Mouse (Mus musculus) ES-E14 (cell line): ENCODE data around the gene Col9a1. TPM values are rescaled to one million over a fixed set of nuclear protein-coding genes. Genes with fewer than 3 reads are reported as not detected.

Source experiments
- DNase-seq: peaks from one replicate; pipeline ENCODE4 v3.0.0-alpha.2; 2013; ENCODE audit warnings: low read depth, low spot score
- H3K27ac ChIP-seq: 2 replicates; pipeline ENCODE4 v1.5.1; 2012; ENCODE audit warnings: low read depth, mild to moderate bottlenecking, low read length, moderate library complexity, mixed read lengths; ENCODE audit not compliant: poor library complexity, insufficient read depth, severe bottlenecking
- H3K36me3 ChIP-seq: 2 replicates; pipeline ENCODE4 v1.6.1; 2012; ENCODE audit warnings: mild to moderate bottlenecking, low read length, moderate library complexity, mixed read lengths; ENCODE audit not compliant: control insufficient read depth, poor library complexity, insufficient read depth, severe bottlenecking
- H3K4me1 ChIP-seq, 2 experiments: fragments of 150-350 bp in 1 of 2; sonication (generic) in 1 of 2; 2 replicates each; pipeline ENCODE4 v1.6.1; 2012; ENCODE audit warnings: low read length in 2 of 2, mild to moderate bottlenecking in 1 of 2, mixed read lengths in 1 of 2; ENCODE audit not compliant: control insufficient read depth in 2 of 2, insufficient read depth in 2 of 2, poor library complexity in 1 of 2
- H3K4me3 ChIP-seq, 2 experiments: fragments of 150-350 bp in 1 of 2; sonication (generic) in 1 of 2; 2 replicates each; pipeline ENCODE4 v1.5.1; 2012; ENCODE audit warnings: low read length in 2 of 2, low read depth in 1 of 2, mild to moderate bottlenecking in 1 of 2, mixed read lengths in 1 of 2; ENCODE audit not compliant: insufficient read depth in 1 of 2, poor library complexity in 1 of 2, severe bottlenecking in 1 of 2
- H3K9ac ChIP-seq: 2 replicates; pipeline ENCODE4 v1.6.1; 2012; ENCODE audit warnings: low read depth, mild to moderate bottlenecking, low read length, mixed read lengths; ENCODE audit not compliant: poor library complexity, insufficient read depth, severe bottlenecking
- H3K9me3 ChIP-seq: fragments of 150-350 bp; sonication (generic); 2 replicates; pipeline ENCODE4 v1.6.1; 2012; ENCODE audit warnings: low read depth, mild to moderate bottlenecking, low read length; ENCODE audit not compliant: control insufficient read depth, insufficient read depth
- CHD2 ChIP-seq: IDR thresholded peaks from 2 replicates; pipeline ENCODE4 v1.6.1; 2014; ENCODE audit warnings: mild to moderate bottlenecking, low read depth, low read length, inconsistent platforms
- HCFC1 ChIP-seq: IDR thresholded peaks from 2 replicates; pipeline ENCODE4 v1.6.1; 2012; ENCODE audit warnings: low read length, inconsistent platforms, borderline replicate concordance; ENCODE audit not compliant: insufficient read depth
- MAFK ChIP-seq: IDR thresholded peaks from 2 replicates; pipeline ENCODE4 v1.6.1; 2014; ENCODE audit warnings: mild to moderate bottlenecking, low read depth, low read length, inconsistent platforms; ENCODE audit not compliant: insufficient read depth
- ZC3H11A ChIP-seq: IDR thresholded peaks from 2 replicates; pipeline ENCODE4 v1.6.1; 2012; ENCODE audit warnings: low read depth, mild to moderate bottlenecking, inconsistent platforms, low read length, borderline replicate concordance
- ZNF384 ChIP-seq: IDR thresholded peaks from 2 replicates; pipeline ENCODE4 v1.6.1; 2012; ENCODE audit warnings: low read depth, low read length, inconsistent platforms
- in situ Hi-C, 2 experiments: fragments of 600-800 bp; cut with MboI; formaldehyde crosslinking; loops; one replicate each; pipeline ENCODE4 v1.15.1; 2025; ENCODE audit warnings: low sequenced_read_pairs in 2 of 2, inconsistent platforms in 1 of 2; ENCODE audit not compliant: unreplicated experiment in 2 of 2
- total RNA-seq: library from RNA; depleted of rRNA; stranded (reverse); fragments of 300-350 nt; gene quantifications from 2 replicates; pipeline ENCODE4 v1.2.3, GENCODE M21; 2012; rRNA removed

The Col9a1 gene
- total RNA-seq, 1 experiment: 0.13 TPM

DNA sequence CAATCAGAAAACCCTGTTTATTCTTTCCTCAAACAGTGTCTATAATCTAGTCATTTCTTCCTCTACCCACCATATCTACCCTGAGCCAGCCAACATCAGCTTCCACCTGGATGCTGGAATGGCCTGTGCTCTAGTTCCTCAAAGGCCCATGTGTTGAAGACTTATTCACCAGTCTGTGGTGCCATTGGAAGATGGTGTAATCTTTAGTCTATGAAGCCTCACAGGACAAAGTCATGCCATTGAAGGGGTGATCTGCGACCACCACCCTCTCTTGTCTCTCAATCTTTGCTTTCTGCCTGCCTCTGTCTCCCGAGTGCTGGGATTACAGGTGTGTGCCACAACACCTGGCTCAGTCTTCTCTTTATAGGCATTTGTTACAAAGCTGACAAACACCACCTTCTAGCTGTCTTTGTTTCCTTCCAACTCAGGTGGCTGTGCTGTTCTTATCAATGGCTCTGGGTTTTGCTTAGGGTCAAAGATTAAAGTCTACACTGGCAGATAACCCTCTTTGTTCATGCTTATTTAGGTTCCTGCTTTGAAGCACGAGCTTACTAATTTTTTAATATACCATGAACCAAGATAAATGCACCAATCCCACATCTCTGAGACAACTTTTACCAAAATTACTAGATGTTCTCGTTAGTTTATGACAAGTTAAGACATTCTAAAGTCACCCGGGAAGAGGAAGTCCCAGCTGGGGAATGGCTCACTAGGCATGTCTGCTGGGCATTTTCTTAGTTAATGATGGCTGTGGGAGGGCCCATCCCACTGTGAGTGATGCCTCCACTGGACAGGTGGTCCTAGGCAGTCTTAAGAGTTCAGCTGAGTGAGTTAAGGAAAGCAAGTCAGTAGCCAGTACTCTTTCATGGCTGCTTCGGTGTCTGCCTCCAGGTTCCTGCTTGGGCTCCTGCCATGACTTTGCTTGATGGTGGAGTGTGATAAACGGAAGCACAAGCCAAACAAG is 117.9 kb downstream of the Col9a1 start:
- H3K27ac ChIP-seq: no peak overlapping the region
- TF ChIP-seq CHD2 (no peak), ZC3H11A (no peak)
- no peak overlapping the region for H3K4me3 ChIP-seq
- DNase-seq: no peak
- in situ Hi-C loops: no loop called here
- no peak overlapping the region for H3K9ac ChIP-seq
- H3K4me1 ChIP-seq: no peaks in the 10 kb centered on the region
- no peaks in the 10 kb centered on the region for H3K36me3 ChIP-seq
- no peaks in the 10 kb centered on the region for H3K9me3 ChIP-seq

DNA sequence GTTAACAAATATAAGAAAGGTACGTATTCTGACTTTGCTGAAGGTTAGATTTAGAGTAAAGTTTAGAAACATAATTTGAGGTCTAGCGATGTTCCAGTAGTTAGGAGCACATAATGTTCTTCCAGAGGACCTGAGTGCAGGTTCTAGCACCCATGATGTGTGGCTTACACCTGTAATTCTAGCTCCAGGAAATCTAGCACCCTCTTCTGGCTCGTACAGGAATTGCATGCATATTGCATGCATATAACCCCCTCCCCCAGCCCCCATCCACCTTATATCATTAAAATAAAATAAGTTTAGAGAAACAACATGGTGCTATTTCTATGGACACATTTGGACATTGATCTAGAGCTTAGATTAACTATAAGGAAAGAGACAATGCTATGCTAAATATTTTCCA is 123.3 kb downstream of the Col9a1 start:
- TF ChIP-seq MAFK: no peak
- no peak for TF ChIP-seq HCFC1
- no peak for TF ChIP-seq ZC3H11A
- TF ChIP-seq CHD2: no peak
- TF ChIP-seq ZNF384: no peak
- no peaks in the 10 kb centered on the region for H3K4me1 ChIP-seq
- H3K9ac ChIP-seq: no peak overlapping the region
- H3K4me3 ChIP-seq: no peak overlapping the region
- H3K36me3 ChIP-seq: no peaks in the 10 kb centered on the region
- H3K9me3 ChIP-seq: no peaks in the 10 kb centered on the region
- no peak overlapping the region for H3K27ac ChIP-seq
- DNase-seq: peak; percentile 13
- in situ Hi-C loops: no loop called here

Other genes with a start within 250 kb of the Col9a1 start
- gene Sdhaf4, start 172.0 kb upstream of the Col9a1 start, total RNA-seq: 18.2 and 21.0 TPM in 2 replicates
- 13.7 and 15.6 TPM in 2 replicates for gene Fam135a, start 77.3 kb upstream of the Col9a1 start, total RNA-seq